Mouse (Mus musculus) embryonic facial prominence, embryonic 15.5 days (tissue): ENCODE measurements around the gene Gm9008. TPM values are rescaled to one million over a fixed set of nuclear protein-coding genes. Genes with fewer than 3 reads are reported as not detected.
"Not testable (repeated sequence)": the region's sequence is repeated elsewhere in the genome, so short reads cannot be mapped to it uniquely, and the experiment has no call there.

Source experiments
- ATAC-seq: fragments of 200-750 bp; cut with Nextera tagmentation; 2 replicates; pipeline ENCODE4 v1.8.0; 2017; ENCODE audit warnings: low read depth, moderate TSS enrichment; ENCODE audit not compliant: insufficient number of reproducible peaks, low FRiP score, low TSS enrichment
- H3K27ac ChIP-seq: fragments of 300-500 bp; sonication (generic); replicated peaks from 2 replicates; pipeline ENCODE4 v1.5.1; 2015; ENCODE audit warnings: mild to moderate bottlenecking, inconsistent platforms
- H3K27me3 ChIP-seq: fragments of 300-500 bp; sonication (generic); 2 replicates; pipeline ENCODE4 v1.6.1; 2015; ENCODE audit warnings: inconsistent platforms
- H3K36me3 ChIP-seq: fragments of 300-500 bp; sonication (generic); 2 replicates; pipeline ENCODE4 v1.6.1; 2015; ENCODE audit warnings: mild to moderate bottlenecking, inconsistent platforms
- H3K4me1 ChIP-seq: fragments of 300-500 bp; sonication (generic); 2 replicates; pipeline ENCODE4 v1.6.1; 2015; ENCODE audit warnings: inconsistent platforms
- H3K4me2 ChIP-seq: fragments of 300-500 bp; sonication (generic); replicated peaks from 2 replicates; pipeline ENCODE4 v1.6.1; 2015; ENCODE audit warnings: mild to moderate bottlenecking, inconsistent platforms
- H3K4me3 ChIP-seq: fragments of 300-500 bp; sonication (generic); replicated peaks from 2 replicates; pipeline ENCODE4 v1.5.1; 2015; ENCODE audit warnings: mild to moderate bottlenecking, inconsistent platforms
- H3K9ac ChIP-seq: fragments of 300-500 bp; sonication (generic); 2 replicates; pipeline ENCODE4 v1.6.1; 2015; ENCODE audit warnings: inconsistent platforms
- H3K9me3 ChIP-seq: fragments of 300-500 bp; sonication (generic); replicated peaks from 2 replicates; pipeline ENCODE4 v1.6.1; 2016; ENCODE audit warnings: inconsistent platforms
- WGBS: fragments of 180-500 bp; shearing (Covaris S2); methylation state at CpG from one replicate; pipeline ENCODE4 v1.1.7; 2015; 5-methylcytosine and 5-hydroxymethylcytosine counted together
- polyA plus RNA-seq: library from polyadenylated mRNA; unstranded; fragments of >200 nt; fragmentation: Nextera tagmentation; extraction: Ambion mirVana; gene quantifications from 2 replicates; pipeline ENCODE4 v1.2.1, GENCODE M21; 2015

Gene Gm9008
- 0.11 and 0.13 TPM in 2 replicates for polyA plus RNA-seq

DNA sequence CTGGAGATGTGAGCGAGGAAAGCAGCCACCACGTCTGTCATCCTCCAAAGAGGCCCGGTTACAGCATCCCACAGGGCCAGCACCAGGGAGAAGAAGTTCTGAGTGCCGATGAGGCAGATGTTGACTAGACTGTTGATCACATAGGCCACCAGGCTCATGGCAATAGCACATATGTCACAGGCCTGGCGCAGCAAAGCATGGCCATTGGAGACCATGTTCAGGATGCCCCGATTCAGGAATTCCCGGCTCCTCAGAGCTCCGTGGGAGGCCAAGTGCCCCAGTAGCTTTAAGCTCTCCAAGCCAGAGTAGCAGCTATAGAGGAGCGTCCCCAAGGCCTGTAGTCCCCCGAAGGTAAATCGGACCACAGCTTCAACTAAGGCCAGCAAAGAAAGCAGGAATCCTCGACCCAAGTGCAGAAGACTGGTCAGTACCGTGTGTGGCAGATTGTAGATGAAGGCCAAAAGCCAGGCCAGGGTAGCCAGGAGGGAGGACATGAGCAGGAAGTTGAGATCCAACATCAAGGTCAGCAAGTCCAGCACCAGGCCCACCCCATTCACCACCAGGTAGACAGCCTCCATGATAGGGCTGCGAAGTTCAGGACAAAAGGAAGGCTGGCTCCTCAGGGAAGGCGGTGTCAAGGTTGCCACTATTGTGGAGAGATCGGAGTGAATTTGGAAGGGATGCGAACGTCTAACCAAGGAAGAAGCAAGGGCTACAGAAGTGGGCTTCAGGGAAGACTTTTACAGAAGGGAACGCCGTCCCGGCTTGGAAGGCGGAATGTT, at the start of gene Gm9008:
TSS of gene Gm9008 (minus strand) at position 731 of the 782 bp plus-strand sequence.
- H3K4me2 ChIP-seq, H3K9me3 ChIP-seq, ATAC-seq, H3K27me3 ChIP-seq, H3K4me3 ChIP-seq, H3K27ac ChIP-seq, H3K36me3 ChIP-seq, H3K9ac ChIP-seq, H3K4me1 ChIP-seq: not testable (repeated sequence)
- 93% methylated on average over 18 of the region's 22 CpGs for WGBS

DNA sequence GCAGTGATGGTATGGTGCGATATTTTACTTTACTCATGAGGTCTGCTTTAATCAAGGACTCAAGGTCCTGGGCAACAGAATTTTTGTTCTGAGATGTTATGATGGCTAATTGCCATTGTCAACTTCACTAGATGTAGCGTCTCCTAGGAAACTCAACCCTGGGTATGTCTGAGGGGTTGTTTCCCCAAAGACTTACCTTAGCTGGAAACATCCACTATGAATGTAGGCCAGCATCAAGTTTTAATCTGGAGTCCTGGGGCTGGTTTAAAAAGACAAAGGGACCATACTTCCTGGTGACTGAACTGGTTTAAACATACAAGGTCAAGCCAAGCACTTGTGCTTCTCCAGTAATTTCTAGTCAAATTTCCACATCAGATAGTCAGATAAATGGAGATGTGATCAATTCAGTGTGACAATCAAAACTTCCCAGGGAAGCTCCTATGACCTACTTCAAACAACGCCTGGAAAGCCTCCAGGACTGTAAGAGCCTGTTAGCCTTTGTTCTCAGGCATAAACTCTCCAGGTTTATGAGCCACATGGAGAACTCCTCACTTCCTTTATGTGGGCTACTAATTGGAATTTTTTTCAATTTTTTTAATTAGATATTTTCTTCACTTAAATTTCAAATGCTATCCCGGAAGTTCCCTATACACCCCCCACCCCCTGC, 24.5 kb upstream of the Gm9008 start:
- no peak for ATAC-seq
- Histone ChIP-seq H3K36me3 (no peaks in the 10 kb centered on the region), H3K9me3 (no peaks in the 10 kb centered on the region), H3K27ac (no peak overlapping the region), H3K9ac (no peak overlapping the region), H3K4me1 (no peaks in the 10 kb centered on the region), H3K4me2 (no peak overlapping the region), H3K4me3 (no peak overlapping the region), H3K27me3 (no peaks in the 10 kb centered on the region)
- WGBS, result 82% methylated on average over 4 of the region's 4 CpGs

GRCm38 (mm10) chr6:76510200-76510599, 12.6 kb upstream of the Gm9008 start:
- no peak overlapping the region for H3K9ac ChIP-seq
- H3K4me2 ChIP-seq, result no peak overlapping the region
- no peak for ATAC-seq
- H3K9me3 ChIP-seq, result no peaks in the 10 kb centered on the region
- no peaks in the 10 kb centered on the region for H3K27me3 ChIP-seq
- H3K4me3 ChIP-seq, result no peak overlapping the region
- H3K4me1 ChIP-seq, result no peaks in the 10 kb centered on the region
- H3K36me3 ChIP-seq, result no peaks in the 10 kb centered on the region
- H3K27ac ChIP-seq, result no peak overlapping the region

DNA sequence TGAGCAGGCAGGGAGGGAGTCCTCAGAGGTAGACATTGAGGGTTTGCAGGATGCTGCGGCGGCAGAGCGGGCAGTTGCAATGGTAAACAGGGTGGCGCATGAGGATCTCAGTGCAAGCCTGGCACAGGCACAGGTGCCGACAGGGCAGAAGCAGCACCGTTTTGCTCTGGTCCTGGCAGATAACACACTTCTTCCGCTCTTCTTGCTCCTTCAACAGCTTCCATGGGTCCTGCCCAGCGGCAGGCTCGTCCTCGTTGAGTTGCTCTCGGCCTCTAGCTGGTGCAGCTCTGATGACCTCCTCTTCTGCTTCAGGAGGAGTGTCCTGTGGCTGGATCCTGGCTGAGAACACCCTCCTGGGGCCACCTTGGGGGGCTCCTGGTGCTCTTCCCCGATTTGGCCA, 1.2 kb downstream of the Gm9008 start:
- not testable (repeated sequence) for H3K9ac ChIP-seq, H3K27me3 ChIP-seq, H3K9me3 ChIP-seq, H3K36me3 ChIP-seq, H3K4me2 ChIP-seq, H3K27ac ChIP-seq, ATAC-seq, H3K4me1 ChIP-seq, H3K4me3 ChIP-seq
- 91% methylated on average over 12 of the region's 12 CpGs for WGBS

- no peak overlapping the region for H3K4me2 ChIP-seq
- H3K4me3 ChIP-seq, result no peak overlapping the region
- H3K27ac ChIP-seq, result no peak overlapping the region
- H3K9me3 ChIP-seq, result no peaks in the 10 kb centered on the region
- H3K9ac ChIP-seq, result no peak overlapping the region
- H3K4me1 ChIP-seq, result no peaks in the 10 kb centered on the region
- no peaks in the 10 kb centered on the region for H3K36me3 ChIP-seq
- ATAC-seq, result no peak
- no peaks in the 10 kb centered on the region for H3K27me3 ChIP-seq
- WGBS, result 19% methylated on average over 2 of the region's 2 CpGs
Observed at GRCm38 (mm10) chr6:76468194-76468593, 29.4 kb downstream of the Gm9008 start.
